Mouse (Mus musculus) heart, embryonic 15.5 days (tissue): ENCODE measurements around the gene Mei1. TPM values are rescaled to one million over a fixed set of nuclear protein-coding genes. Genes with fewer than 3 reads are reported as not detected.
A peak's percentile ranks its signal among the peaks of the same experiment; 100 is the strongest.

ENCODE experiments used
- ATAC-seq: fragments of 200-750 bp; cut with Nextera tagmentation; replicated peaks from 2 replicates; pipeline ENCODE4 v1.8.0; 2017; ENCODE audit warnings: low read depth, moderate TSS enrichment; ENCODE audit not compliant: insufficient number of reproducible peaks, insufficient read depth, low FRiP score
- H3K27ac ChIP-seq: fragments of 300-500 bp; sonication (generic); 2 replicates; pipeline ENCODE4 v1.5.1; 2015; ENCODE audit warnings: mild to moderate bottlenecking, inconsistent platforms
- H3K27me3 ChIP-seq: fragments of 300-500 bp; sonication (generic); 2 replicates; pipeline ENCODE4 v1.6.1; 2015; ENCODE audit warnings: inconsistent platforms
- H3K36me3 ChIP-seq: fragments of 300-500 bp; sonication (generic); 2 replicates; pipeline ENCODE4 v1.6.1; 2015; ENCODE audit warnings: mild to moderate bottlenecking, inconsistent platforms
- H3K4me1 ChIP-seq: fragments of 300-500 bp; sonication (generic); replicated peaks from 2 replicates; pipeline ENCODE4 v1.6.1; 2015; ENCODE audit warnings: inconsistent platforms
- H3K4me2 ChIP-seq: fragments of 300-500 bp; sonication (generic); 2 replicates; pipeline ENCODE4 v1.6.1; 2015; ENCODE audit warnings: inconsistent platforms, mild to moderate bottlenecking, moderate library complexity
- H3K4me3 ChIP-seq: fragments of 300-500 bp; sonication (generic); 2 replicates; pipeline ENCODE4 v1.5.1; 2015; ENCODE audit warnings: mild to moderate bottlenecking, inconsistent platforms
- H3K9ac ChIP-seq: fragments of 300-500 bp; sonication (generic); 2 replicates; pipeline ENCODE4 v1.6.1; 2015; ENCODE audit warnings: mild to moderate bottlenecking, inconsistent platforms
- H3K9me3 ChIP-seq: fragments of 300-500 bp; sonication (generic); replicated peaks from 2 replicates; pipeline ENCODE4 v1.6.1; 2016; ENCODE audit warnings: inconsistent platforms
- WGBS: fragments of 180-500 bp; shearing (Covaris S2); methylation state at CpG from one replicate; pipeline ENCODE4 v1.1.7; 2015; ENCODE audit warnings: mixed read lengths; 5-methylcytosine and 5-hydroxymethylcytosine counted together
- polyA plus RNA-seq: library from polyadenylated mRNA; unstranded; fragments of >200 nt; fragmentation: Nextera tagmentation; extraction: Ambion mirVana; gene quantifications from 2 replicates; pipeline ENCODE4 v1.2.1, GENCODE M21; 2015

Mei1 gene
- 0.05 TPM in 1 of 2 replicates, not detected in the other for polyA plus RNA-seq

DNA sequence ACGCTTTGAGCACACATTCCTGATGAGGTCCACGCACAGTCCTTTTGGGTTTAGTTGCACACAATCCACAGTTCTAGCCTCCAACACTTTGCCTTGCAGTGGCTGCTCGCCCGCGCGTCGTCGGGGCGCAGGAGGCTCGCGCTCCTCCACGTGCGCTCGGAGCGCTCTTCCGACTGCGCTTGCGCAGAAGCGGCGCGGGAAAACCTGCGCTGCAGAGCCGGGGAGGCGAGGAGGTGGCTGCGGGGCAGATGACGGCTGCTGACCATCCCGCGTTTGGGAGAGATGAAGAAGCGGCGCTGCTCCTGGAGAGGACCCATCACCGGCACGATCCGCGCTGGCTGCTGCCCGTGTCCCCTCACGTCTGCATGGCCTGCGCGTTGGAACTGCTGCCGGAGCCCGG is at the start of gene Mei1:
Gene Mei1, plus strand, starts transcription at position 99 of the 400 bp plus-strand sequence.
- no peak within 1 kb of the TSS for H3K27ac ChIP-seq
- peak within 1 kb of the TSS; percentile 24 for H3K4me3 ChIP-seq
- H3K4me2 ChIP-seq, result peak within 1 kb of the TSS; percentile 49
- ATAC-seq, result no peak
- WGBS, result 18% methylated on average over 40 of the region's 40 CpGs
- H3K9ac ChIP-seq, result no peak within 1 kb of the TSS
- peaks cover 5% of the 10 kb centered on the region; the same call in 1 of the 2 replicates for H3K4me1 ChIP-seq
- H3K9me3 ChIP-seq, result no peaks in the 10 kb centered on the region
- no peaks in the 10 kb centered on the region for H3K36me3 ChIP-seq
- peaks cover 59% of the 10 kb centered on the region for H3K27me3 ChIP-seq

DNA sequence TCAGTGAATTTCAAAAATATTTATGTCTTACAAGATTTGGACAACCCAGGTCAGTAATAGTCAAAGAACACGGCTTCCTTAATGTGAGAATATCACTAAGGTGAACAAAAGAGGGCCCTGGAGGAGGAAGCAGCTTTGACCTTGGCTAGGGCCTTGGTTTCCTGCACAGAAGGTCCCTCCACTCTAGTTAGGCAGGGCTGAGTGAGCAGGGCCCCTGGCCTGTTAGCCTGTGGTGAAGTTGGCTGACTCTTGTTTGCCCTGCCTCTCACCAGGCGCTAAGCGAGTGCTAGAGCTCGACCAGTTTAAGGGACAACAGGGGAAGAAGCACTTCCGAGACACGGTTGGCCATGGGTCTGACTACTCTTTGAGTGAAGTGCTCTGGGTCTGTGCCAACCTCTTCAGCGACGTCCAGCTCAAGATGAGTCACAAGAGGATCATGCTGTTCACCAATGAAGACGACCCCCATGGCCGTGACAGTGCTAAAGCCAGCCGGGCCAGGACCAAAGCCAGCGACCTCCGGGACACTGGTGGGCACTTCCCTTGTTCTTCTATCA is 47.2 kb upstream of the Mei1 start:
- peaks cover 56% of the 10 kb centered on the region for H3K36me3 ChIP-seq
- no peak overlapping the region for H3K4me3 ChIP-seq
- ATAC-seq, result no peak
- H3K9ac ChIP-seq, result no peak overlapping the region
- 0 out of 2 replicates have a peak overlapping the region, but pooled peaks have one; percentile 10 for H3K27ac ChIP-seq
- H3K9me3 ChIP-seq, result no peaks in the 10 kb centered on the region
- peaks cover 5% of the 10 kb centered on the region; the same call in 1 of the 2 replicates for H3K4me1 ChIP-seq
- H3K4me2 ChIP-seq, result no peak overlapping the region
- H3K27me3 ChIP-seq, result no peaks in the 10 kb centered on the region
- WGBS, result 57% methylated on average over 13 of the region's 13 CpGs

GRCm38 (mm10) chr15:82023965-82024635 is 45.7 kb upstream of the Mei1 start:
- Histone ChIP-seq H3K9me3 (no peaks in the 10 kb centered on the region), H3K4me1 (peaks cover 3% of the 10 kb centered on the region; the same call in 1 of the 2 replicates), H3K9ac (no peak overlapping the region), H3K27me3 (no peaks in the 10 kb centered on the region), H3K4me3 (no peak overlapping the region), H3K4me2 (no peak overlapping the region), H3K27ac (no peak overlapping the region), H3K36me3 (peaks cover 64% of the 10 kb centered on the region)
- no peak for ATAC-seq
- 80% methylated on average over 6 of the region's 6 CpGs for WGBS

GRCm38 (mm10) chr15:82027276-82027675 is 42.5 kb upstream of the Mei1 start:
- H3K4me3 ChIP-seq, result no peak overlapping the region
- no peak overlapping the region for H3K9ac ChIP-seq
- no peak overlapping the region for H3K27ac ChIP-seq
- peaks cover 3% of the 10 kb centered on the region; the same call in 1 of the 2 replicates for H3K4me1 ChIP-seq
- no peaks in the 10 kb centered on the region for H3K27me3 ChIP-seq
- no peaks in the 10 kb centered on the region for H3K9me3 ChIP-seq
- 90% methylated on average over 7 of the region's 7 CpGs for WGBS
- H3K4me2 ChIP-seq, result no peak overlapping the region
- H3K36me3 ChIP-seq, result peaks cover 80% of the 10 kb centered on the region
- ATAC-seq, result no peak

DNA sequence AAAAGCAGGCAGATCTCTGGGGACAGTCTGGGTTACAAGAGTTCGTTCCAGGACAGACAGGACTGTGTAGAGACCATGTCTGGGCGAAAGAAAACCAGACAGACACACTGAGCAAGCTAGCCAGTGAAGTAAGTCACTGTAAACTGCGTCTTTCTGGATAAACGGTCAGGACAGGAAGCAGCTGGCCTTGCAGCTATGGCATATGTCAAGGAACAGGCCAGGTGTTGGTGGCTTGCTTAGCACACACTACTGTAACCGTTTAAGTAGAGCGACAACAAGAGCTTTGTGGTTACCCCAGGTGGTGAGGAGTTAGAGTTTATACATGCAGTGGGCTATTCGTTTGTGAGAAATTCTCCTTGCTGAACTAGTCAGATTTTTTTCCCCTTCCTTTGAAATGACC is 42.1 kb upstream of the Mei1 start:
- H3K4me1 ChIP-seq, result no peaks in the 10 kb centered on the region
- no peak for ATAC-seq
- H3K4me3 ChIP-seq, result no peak overlapping the region
- 86% methylated on average over 7 of the region's 7 CpGs for WGBS
- no peak overlapping the region for H3K4me2 ChIP-seq
- no peaks in the 10 kb centered on the region for H3K27me3 ChIP-seq
- H3K36me3 ChIP-seq, result peaks cover 83% of the 10 kb centered on the region
- no peaks in the 10 kb centered on the region for H3K9me3 ChIP-seq
- H3K9ac ChIP-seq, result no peak overlapping the region
- H3K27ac ChIP-seq, result no peak overlapping the region

DNA sequence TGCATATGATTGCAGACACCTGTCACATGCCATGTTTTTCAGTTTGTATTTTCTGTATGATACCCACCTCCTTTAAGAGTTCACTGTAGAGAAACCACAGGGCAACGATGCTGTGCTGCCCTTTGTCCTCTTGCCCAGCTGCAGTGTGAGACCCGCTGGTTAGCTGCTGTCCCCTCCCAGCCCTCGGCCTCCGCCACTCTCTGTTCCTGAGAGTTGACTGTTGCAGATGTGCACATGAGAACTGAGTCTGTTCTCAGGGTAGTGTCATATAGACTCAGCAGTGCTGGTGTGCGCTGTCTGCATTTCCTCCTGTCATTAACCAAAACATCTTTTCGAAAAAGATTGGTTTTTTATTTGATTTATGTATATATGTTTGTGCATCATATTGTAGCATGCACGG is 37.4 kb upstream of the Mei1 start:
- no peaks in the 10 kb centered on the region for H3K9me3 ChIP-seq
- H3K9ac ChIP-seq, result no peak overlapping the region
- no peak overlapping the region for H3K27ac ChIP-seq
- peaks cover 55% of the 10 kb centered on the region for H3K36me3 ChIP-seq
- H3K4me2 ChIP-seq, result no peak overlapping the region
- no peaks in the 10 kb centered on the region for H3K27me3 ChIP-seq
- no peak for ATAC-seq
- WGBS, result 86% methylated on average over 7 of the region's 7 CpGs
- H3K4me1 ChIP-seq, result no peaks in the 10 kb centered on the region
- H3K4me3 ChIP-seq, result no peak overlapping the region

DNA sequence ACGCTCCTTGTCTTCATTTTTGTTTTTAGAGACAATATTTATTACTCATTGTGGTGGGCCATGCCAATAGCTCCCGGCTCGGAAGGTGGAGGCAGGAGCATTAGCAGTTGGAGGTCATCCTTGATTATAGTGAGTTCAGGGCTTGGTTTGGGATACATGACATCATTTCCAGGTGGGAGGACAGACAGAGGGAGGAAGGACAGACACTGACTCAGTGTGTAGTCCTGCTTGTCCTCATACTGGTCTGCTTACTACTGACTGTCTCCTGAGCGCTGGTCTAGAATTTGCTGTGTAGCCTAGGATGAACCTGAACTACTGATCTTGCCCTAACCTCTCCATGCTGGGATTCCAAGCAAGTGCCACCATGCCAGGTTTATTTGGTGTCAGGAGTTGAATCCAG is 36.0 kb upstream of the Mei1 start, which contains the start of gene Desi1:
Gene Desi1, minus strand, starts transcription at position 101 of the 400 bp plus-strand sequence.
- Histone ChIP-seq H3K27ac (no peak within 1 kb of the TSS), H3K36me3 (peaks cover 58% of the 10 kb centered on the region), H3K4me1 (no peaks in the 10 kb centered on the region), H3K9me3 (no peaks in the 10 kb centered on the region), H3K9ac (no peak within 1 kb of the TSS), H3K27me3 (no peaks in the 10 kb centered on the region), H3K4me3 (no peak within 1 kb of the TSS), H3K4me2 (no peak within 1 kb of the TSS)
- no peak for ATAC-seq
- WGBS, result 90% methylated on average over 4 of the region's 4 CpGs

- ATAC-seq, result no peak
- Histone ChIP-seq H3K4me2 (no peak overlapping the region), H3K4me1 (no peaks in the 10 kb centered on the region), H3K9me3 (no peaks in the 10 kb centered on the region), H3K4me3 (no peak overlapping the region), H3K27me3 (no peaks in the 10 kb centered on the region), H3K36me3 (peaks cover 57% of the 10 kb centered on the region), H3K9ac (no peak overlapping the region), H3K27ac (no peak overlapping the region)
- WGBS, result 74% methylated on average over 12 of the region's 12 CpGs
Observed at GRCm38 (mm10) chr15:82035904-82036689, 33.7 kb upstream of the Mei1 start.

GRCm38 (mm10) chr15:82040650-82041049 is 29.1 kb upstream of the Mei1 start:
- H3K9ac ChIP-seq, result no peak overlapping the region
- no peak overlapping the region for H3K27ac ChIP-seq
- H3K4me2 ChIP-seq, result no peak overlapping the region
- no peak for ATAC-seq
- H3K36me3 ChIP-seq, result peaks cover 55% of the 10 kb centered on the region
- no peaks in the 10 kb centered on the region for H3K27me3 ChIP-seq
- peaks cover 3% of the 10 kb centered on the region; the same call in 1 of the 2 replicates for H3K4me1 ChIP-seq
- WGBS, result 97% methylated on average over 1 of the region's 1 CpGs
- H3K9me3 ChIP-seq, result no peaks in the 10 kb centered on the region
- no peak overlapping the region for H3K4me3 ChIP-seq

GRCm38 (mm10) chr15:82044166-82044784 is 25.5 kb upstream of the Mei1 start:
- no peak overlapping the region for H3K4me2 ChIP-seq
- 96% methylated on average over 7 of the region's 7 CpGs for whole genome bisulfite sequencing
- peaks cover 27% of the 10 kb centered on the region for H3K36me3 ChIP-seq
- H3K9me3 ChIP-seq, result no peaks in the 10 kb centered on the region
- no peak for ATAC-seq
- no peak overlapping the region for H3K4me3 ChIP-seq
- no peak overlapping the region for H3K9ac ChIP-seq
- no peaks in the 10 kb centered on the region for H3K27me3 ChIP-seq
- H3K4me1 ChIP-seq, result peaks cover 12% of the 10 kb centered on the region
- no peak overlapping the region for H3K27ac ChIP-seq
